Mouse (Mus musculus) spleen, adult 18-20 months (tissue): ENCODE measurements around the gene Gm11115.

Experiments
- DNase-seq, 2 experiments: peaks; one replicate each; pipeline ENCODE4 v3.0.0; 2022; ENCODE audit warnings: mixed read lengths in 2 of 2

Gene Gm11115

GRCm38 (mm10) chr5:88153999-88154398, at the start of gene Gm11115:
Gene Gm11115, minus strand, starts transcription at chr5:88154099.
- DNase-seq: no peak

GRCm38 (mm10) chr5:88111430-88111829, 42.5 kb downstream of the Gm11115 start, which contains the start of gene Gm11116:
Gene Gm11116, minus strand, starts transcription at chr5:88111530.
- no peak for DNase-seq
